Mouse (Mus musculus): ENCODE results near the gene Sox5. TPM values are rescaled to one million over a fixed set of nuclear protein-coding genes. Genes with fewer than 3 reads are reported as not detected.

The Sox5 gene
- polyA plus RNA-seq, 1 experiment from 2014 or later, result 3.3 TPM

GRCm38 (mm10) chr6:144374810-144375209 is 407.0 kb downstream of the Sox5 start:
- no peaks in the 10 kb centered on the region for H3K36me3 ChIP-seq (ENCODE audit: control insufficient read depth, insufficient read depth)
- no peak for ATAC-seq
- WGBS, result 84% methylated on average over 11 of the region's 11 CpGs
- H3K9ac ChIP-seq (ENCODE audit: low read depth, low read length), result no peak overlapping the region
- H3K9me3 ChIP-seq (ENCODE audit: control insufficient read depth), result no peaks in the 10 kb centered on the region
- H3K4me2 ChIP-seq (replicated peaks; ENCODE audit: low read depth), result no peak overlapping the region
- H3K4me1 ChIP-seq (replicated peaks; ENCODE audit: control insufficient read depth, insufficient read depth, low read length), result no peaks in the 10 kb centered on the region
- H3K27ac ChIP-seq (ENCODE audit: low read depth, low read length), result no peak overlapping the region
- TF ChIP-seq CTCF (IDR thresholded peaks at IDR 0.05; ENCODE audit: low read depth), result no peak
- no peaks in the 10 kb centered on the region for H3K27me3 ChIP-seq (replicated peaks; ENCODE audit: control insufficient read depth, insufficient read depth, low read length)
- no peak overlapping the region for H3K4me3 ChIP-seq (ENCODE audit: low read depth, low read length)

GRCm38 (mm10) chr6:144370699-144371098 is 411.1 kb downstream of the Sox5 start:
- 45% methylated on average over 10 of the region's 10 CpGs for WGBS
- 0 out of 2 replicates have a peak, but pooled peaks have one; percentile 3 for TF ChIP-seq CTCF (IDR thresholded peaks at IDR 0.05; ENCODE audit: low read depth)
- ATAC-seq, result peak; percentile 90

GRCm38 (mm10) chr6:144367626-144368077 is 414.1 kb downstream of the Sox5 start:
- Histone ChIP-seq H3K27ac (ENCODE audit: low read depth, low read length) (no peak overlapping the region), H3K27me3 (replicated peaks; ENCODE audit: control insufficient read depth, insufficient read depth, low read length) (no peaks in the 10 kb centered on the region), H3K9me3 (ENCODE audit: control insufficient read depth) (no peaks in the 10 kb centered on the region), H3K36me3 (ENCODE audit: control insufficient read depth, insufficient read depth) (no peaks in the 10 kb centered on the region), H3K9ac (ENCODE audit: low read depth, low read length) (no peak overlapping the region), H3K4me2 (replicated peaks; ENCODE audit: low read depth) (no peak overlapping the region), H3K4me1 (replicated peaks; ENCODE audit: control insufficient read depth, insufficient read depth, low read length) (no peaks in the 10 kb centered on the region), H3K4me3 (ENCODE audit: low read depth, low read length) (no peak overlapping the region)
- TF ChIP-seq CTCF (IDR thresholded peaks at IDR 0.05; ENCODE audit: low read depth), result no peak
- ATAC-seq, result no peak
- WGBS, result 88% methylated on average over 11 of the region's 11 CpGs

More at GRCm38 (mm10) chr6:144370699-144371098, 411.1 kb downstream of the Sox5 start:
- H3K9ac ChIP-seq (ENCODE audit: low read depth, low read length), result no peak overlapping the region
- H3K9me3 ChIP-seq (ENCODE audit: control insufficient read depth), result no peaks in the 10 kb centered on the region
- no peaks in the 10 kb centered on the region for H3K27me3 ChIP-seq (replicated peaks; ENCODE audit: control insufficient read depth, insufficient read depth, low read length)
- H3K27ac ChIP-seq (ENCODE audit: low read depth, low read length), result no peak overlapping the region
- H3K4me2 ChIP-seq (replicated peaks; ENCODE audit: low read depth), result no peak overlapping the region
- H3K36me3 ChIP-seq (ENCODE audit: control insufficient read depth, insufficient read depth), result no peaks in the 10 kb centered on the region
- H3K4me3 ChIP-seq (ENCODE audit: low read depth, low read length), result no peak overlapping the region
- no peaks in the 10 kb centered on the region for H3K4me1 ChIP-seq (replicated peaks; ENCODE audit: control insufficient read depth, insufficient read depth, low read length)

- no peak for ATAC-seq
Observed at GRCm38 (mm10) chr6:144361267-144362038, 420.3 kb downstream of the Sox5 start.

GRCm38 (mm10) chr6:144357081-144357480 is 424.7 kb downstream of the Sox5 start:
- Histone ChIP-seq H3K27ac (ENCODE audit: low read depth, low read length) (no peak overlapping the region), H3K4me3 (ENCODE audit: low read depth, low read length) (no peak overlapping the region), H3K9me3 (ENCODE audit: control insufficient read depth) (no peaks in the 10 kb centered on the region), H3K27me3 (replicated peaks; ENCODE audit: control insufficient read depth, insufficient read depth, low read length) (no peaks in the 10 kb centered on the region), H3K4me2 (replicated peaks; ENCODE audit: low read depth) (no peak overlapping the region), H3K4me1 (replicated peaks; ENCODE audit: control insufficient read depth, insufficient read depth, low read length) (no peaks in the 10 kb centered on the region), H3K36me3 (ENCODE audit: control insufficient read depth, insufficient read depth) (no peaks in the 10 kb centered on the region), H3K9ac (ENCODE audit: low read depth, low read length) (no peak overlapping the region)
- WGBS, result 80% methylated on average over 4 of the region's 4 CpGs
- no peak for ATAC-seq
- no peak for TF ChIP-seq CTCF (IDR thresholded peaks at IDR 0.05; ENCODE audit: low read depth)

More at GRCm38 (mm10) chr6:144361267-144362038, 420.3 kb downstream of the Sox5 start:
- no peaks in the 10 kb centered on the region for H3K27me3 ChIP-seq (replicated peaks; ENCODE audit: control insufficient read depth, insufficient read depth, low read length)
- no peaks in the 10 kb centered on the region for H3K9me3 ChIP-seq (ENCODE audit: control insufficient read depth)
- H3K4me2 ChIP-seq (replicated peaks; ENCODE audit: low read depth), result no peak overlapping the region
- no peak for TF ChIP-seq CTCF (IDR thresholded peaks at IDR 0.05; ENCODE audit: low read depth)
- H3K9ac ChIP-seq (ENCODE audit: low read depth, low read length), result no peak overlapping the region
- H3K4me3 ChIP-seq (ENCODE audit: low read depth, low read length), result no peak overlapping the region
- no peak overlapping the region for H3K27ac ChIP-seq (ENCODE audit: low read depth, low read length)
- WGBS, result 30% methylated on average over 5 of the region's 5 CpGs
- H3K36me3 ChIP-seq (ENCODE audit: control insufficient read depth, insufficient read depth), result no peaks in the 10 kb centered on the region
- no peaks in the 10 kb centered on the region for H3K4me1 ChIP-seq (replicated peaks; ENCODE audit: control insufficient read depth, insufficient read depth, low read length)

- 81% methylated on average over 6 of the region's 6 CpGs for WGBS
- no peak for ATAC-seq
- no peak overlapping the region for H3K27ac ChIP-seq (ENCODE audit: low read depth, low read length)
- H3K4me1 ChIP-seq (replicated peaks; ENCODE audit: control insufficient read depth, insufficient read depth, low read length), result no peaks in the 10 kb centered on the region
- no peaks in the 10 kb centered on the region for H3K9me3 ChIP-seq (ENCODE audit: control insufficient read depth)
- no peak for TF ChIP-seq CTCF (IDR thresholded peaks at IDR 0.05; ENCODE audit: low read depth)
- no peak overlapping the region for H3K9ac ChIP-seq (ENCODE audit: low read depth, low read length)
- no peak overlapping the region for H3K4me2 ChIP-seq (replicated peaks; ENCODE audit: low read depth)
- H3K4me3 ChIP-seq (ENCODE audit: low read depth, low read length), result no peak overlapping the region
- no peaks in the 10 kb centered on the region for H3K27me3 ChIP-seq (replicated peaks; ENCODE audit: control insufficient read depth, insufficient read depth, low read length)
- H3K36me3 ChIP-seq (ENCODE audit: control insufficient read depth, insufficient read depth), result no peaks in the 10 kb centered on the region
Observed at GRCm38 (mm10) chr6:144351049-144351448, 430.7 kb downstream of the Sox5 start.

Data from intestine, postnatal 0 days (tissue).